Mouse (Mus musculus) stomach, embryonic 14.5 days (tissue): ENCODE measurements around the gene Slc44a3. TPM values are rescaled to one million over a fixed set of nuclear protein-coding genes. Genes with fewer than 3 reads are reported as not detected.

Experiments used
- ATAC-seq: fragments of 200-750 bp; cut with Nextera tagmentation; 2 replicates; pipeline ENCODE4 v1.8.0; 2017; ENCODE audit warnings: low read depth, moderate TSS enrichment; ENCODE audit not compliant: insufficient number of reproducible peaks, insufficient read depth, low FRiP score
- H3K27ac ChIP-seq: fragments of 300-500 bp; sonication (generic); 2 replicates; pipeline ENCODE4 v1.5.1; 2014; ENCODE audit warnings: mild to moderate bottlenecking, low read length, moderate library complexity, mixed read lengths
- H3K27me3 ChIP-seq: fragments of 300-500 bp; sonication (generic); 2 replicates; pipeline ENCODE4 v1.6.1; 2014; ENCODE audit warnings: low read length, control low read depth, mixed read lengths; ENCODE audit not compliant: control insufficient read depth, insufficient read depth
- H3K36me3 ChIP-seq: fragments of 300-500 bp; sonication (generic); 2 replicates; pipeline ENCODE4 v1.6.1; 2014; ENCODE audit warnings: mild to moderate bottlenecking, control low read depth, low read length, moderate library complexity, mixed read lengths; ENCODE audit not compliant: control insufficient read depth, insufficient read depth
- H3K4me1 ChIP-seq: fragments of 300-500 bp; sonication (generic); 2 replicates; pipeline ENCODE4 v1.6.1; 2014; ENCODE audit warnings: low read length, control low read depth, mixed read lengths; ENCODE audit not compliant: control insufficient read depth, insufficient read depth
- H3K4me2 ChIP-seq: fragments of 300-500 bp; sonication (generic); replicated peaks from 2 replicates; pipeline ENCODE4 v1.6.1; 2014; ENCODE audit warnings: low read depth, low read length, control low read depth
- H3K4me3 ChIP-seq: fragments of 300-500 bp; sonication (generic); 2 replicates; pipeline ENCODE4 v1.5.1; 2014; ENCODE audit warnings: low read depth, low read length, control low read depth
- H3K9ac ChIP-seq: fragments of 300-500 bp; sonication (generic); replicated peaks from 2 replicates; pipeline ENCODE4 v1.6.1; 2014; ENCODE audit warnings: low read depth, mild to moderate bottlenecking, control low read depth, low read length, moderate library complexity, mixed read lengths
- H3K9me3 ChIP-seq: fragments of 300-500 bp; sonication (generic); 2 replicates; pipeline ENCODE4 v1.6.1; 2016; ENCODE audit warnings: low read depth, low read length, control low read depth; ENCODE audit not compliant: control insufficient read depth
- WGBS: fragments of 180-500 bp; shearing (Covaris S2); extraction: QIAGEN DNeasy Blood & Tissue Kit; methylation state at CpG from one replicate; pipeline ENCODE4 v1.1.7; 2014; 5-methylcytosine and 5-hydroxymethylcytosine counted together
- polyA plus RNA-seq: library from polyadenylated mRNA; unstranded; fragments of >200 nt; fragmentation: Nextera tagmentation; extraction: Ambion mirVana; gene quantifications from 2 replicates; pipeline ENCODE4 v1.2.1, GENCODE M21; 2014

Slc44a3 gene
- polyA plus RNA-seq, 1 experiment from 2014 or later, result 29.9 TPM

GRCm38 (mm10) chr3:121417379-121418250 lies 114.6 kb downstream of the Slc44a3 start:
- no peaks in the 10 kb centered on the region for H3K27me3 ChIP-seq
- 56% methylated on average over 14 of the region's 14 CpGs for WGBS
- H3K27ac ChIP-seq, result no peak overlapping the region
- H3K4me3 ChIP-seq, result no peak overlapping the region
- no peak overlapping the region for H3K4me2 ChIP-seq
- no peaks in the 10 kb centered on the region for H3K9me3 ChIP-seq
- no peak for ATAC-seq
- 0 out of 2 replicates have a peak, but pooled peaks cover 6% of the 10 kb centered on the region for H3K4me1 ChIP-seq
- no peak overlapping the region for H3K9ac ChIP-seq
- H3K36me3 ChIP-seq, result no peaks in the 10 kb centered on the region

GRCm38 (mm10) chr3:121416171-121417154 lies 115.7 kb downstream of the Slc44a3 start:
- 0 out of 2 replicates have a peak, but pooled peaks cover 6% of the 10 kb centered on the region for H3K4me1 ChIP-seq
- ATAC-seq, result no peak
- H3K4me3 ChIP-seq, result no peak overlapping the region
- H3K27me3 ChIP-seq, result no peaks in the 10 kb centered on the region
- H3K4me2 ChIP-seq, result no peak overlapping the region
- H3K9me3 ChIP-seq, result no peaks in the 10 kb centered on the region
- H3K27ac ChIP-seq, result no peak overlapping the region
- no peaks in the 10 kb centered on the region for H3K36me3 ChIP-seq
- WGBS, result 72% methylated on average over 5 of the region's 5 CpGs
- no peak overlapping the region for H3K9ac ChIP-seq

GRCm38 (mm10) chr3:121411450-121411849 lies 120.8 kb downstream of the Slc44a3 start:
- Histone ChIP-seq H3K4me2 (no peak overlapping the region), H3K36me3 (no peaks in the 10 kb centered on the region), H3K9ac (no peak overlapping the region), H3K9me3 (no peaks in the 10 kb centered on the region), H3K4me3 (no peak overlapping the region), H3K27me3 (no peaks in the 10 kb centered on the region), H3K4me1 (no peaks in the 10 kb centered on the region), H3K27ac (no peak overlapping the region)
- no peak for ATAC-seq
- WGBS, result 56% methylated on average over 6 of the region's 6 CpGs

Other genes starting within 250 kb of the Slc44a3 start
- 0.98 and 1.6 TPM in 2 replicates for gene Tmem56, start 249.3 kb downstream of the Slc44a3 start, polyA plus RNA-seq
- 44.2 and 54.1 TPM in 2 replicates for gene Alg14, start 240.6 kb downstream of the Slc44a3 start, polyA plus RNA-seq
- gene Cnn3, start 105.9 kb downstream of the Slc44a3 start, polyA plus RNA-seq, result 679 and 695 TPM in 2 replicates
- gene 4930432M17Rik, start 138.4 kb upstream of the Slc44a3 start, polyA plus RNA-seq, result not detected in 2 replicates
- 22.3 and 24.9 TPM in 2 replicates for gene F3, start 191.1 kb upstream of the Slc44a3 start, polyA plus RNA-seq